Mouse (Mus musculus) limb, embryonic 11.5 days (tissue): ENCODE results near the gene Fgfr2. TPM values are rescaled to one million over a fixed set of nuclear protein-coding genes. Genes with fewer than 3 reads are reported as not detected.

ENCODE experiments used
- ATAC-seq: fragments of 200-750 bp; cut with Nextera tagmentation; 2 replicates; pipeline ENCODE4 v1.8.0; 2017; ENCODE audit warnings: low read depth; ENCODE audit not compliant: insufficient number of reproducible peaks, low FRiP score, low TSS enrichment
- DNase-seq: peaks from one replicate; pipeline ENCODE4 v3.0.0-alpha.2; 2015; ENCODE audit warnings: low spot score
- H3K27ac ChIP-seq: fragments of 300-500 bp; sonication (generic); replicated peaks from 2 replicates; pipeline ENCODE4 v1.5.1; 2014; ENCODE audit warnings: low read depth, mild to moderate bottlenecking, low read length
- H3K27me3 ChIP-seq: fragments of 300-500 bp; sonication (generic); 2 replicates; pipeline ENCODE4 v1.6.1; 2014; ENCODE audit warnings: mild to moderate bottlenecking, low read length, mixed read lengths; ENCODE audit not compliant: control insufficient read depth, insufficient read depth
- H3K36me3 ChIP-seq: fragments of 300-500 bp; sonication (generic); 2 replicates; pipeline ENCODE4 v1.6.1; 2014; ENCODE audit warnings: mild to moderate bottlenecking, low read length, moderate library complexity, mixed read lengths; ENCODE audit not compliant: control insufficient read depth, insufficient read depth
- H3K4me1 ChIP-seq: fragments of 300-500 bp; sonication (generic); 2 replicates; pipeline ENCODE4 v1.6.1; 2014; ENCODE audit warnings: low read length, mixed read lengths; ENCODE audit not compliant: control insufficient read depth, insufficient read depth
- H3K4me2 ChIP-seq: fragments of 300-500 bp; sonication (generic); 2 replicates; pipeline ENCODE4 v1.6.1; 2014; ENCODE audit warnings: low read depth, mild to moderate bottlenecking, moderate library complexity; ENCODE audit not compliant: severe bottlenecking
- H3K4me3 ChIP-seq: fragments of 300-500 bp; sonication (generic); 2 replicates; pipeline ENCODE4 v1.5.1; 2014; ENCODE audit warnings: low read depth, low read length
- H3K9ac ChIP-seq: fragments of 300-500 bp; sonication (generic); 2 replicates; pipeline ENCODE4 v1.6.1; 2014; ENCODE audit warnings: mild to moderate bottlenecking, low read length
- H3K9me3 ChIP-seq: fragments of 300-500 bp; sonication (generic); 2 replicates; pipeline ENCODE4 v1.6.1; 2016; ENCODE audit warnings: low read length; ENCODE audit not compliant: control insufficient read depth
- WGBS: fragments of 180-500 bp; shearing (Covaris S2); extraction: QIAGEN DNeasy Blood & Tissue Kit; methylation state at CpG from one replicate; pipeline ENCODE4 v1.1.7; 2014; 5-methylcytosine and 5-hydroxymethylcytosine counted together
- polyA plus RNA-seq: library from polyadenylated mRNA; unstranded; fragments of >200 nt; fragmentation: Nextera tagmentation; extraction: Ambion mirVana; gene quantifications from 2 replicates; pipeline ENCODE4 v1.2.1, GENCODE M21; 2014

Fgfr2 gene
- polyA plus RNA-seq, 1 experiment from 2014 or later, result 60.1 TPM

DNA sequence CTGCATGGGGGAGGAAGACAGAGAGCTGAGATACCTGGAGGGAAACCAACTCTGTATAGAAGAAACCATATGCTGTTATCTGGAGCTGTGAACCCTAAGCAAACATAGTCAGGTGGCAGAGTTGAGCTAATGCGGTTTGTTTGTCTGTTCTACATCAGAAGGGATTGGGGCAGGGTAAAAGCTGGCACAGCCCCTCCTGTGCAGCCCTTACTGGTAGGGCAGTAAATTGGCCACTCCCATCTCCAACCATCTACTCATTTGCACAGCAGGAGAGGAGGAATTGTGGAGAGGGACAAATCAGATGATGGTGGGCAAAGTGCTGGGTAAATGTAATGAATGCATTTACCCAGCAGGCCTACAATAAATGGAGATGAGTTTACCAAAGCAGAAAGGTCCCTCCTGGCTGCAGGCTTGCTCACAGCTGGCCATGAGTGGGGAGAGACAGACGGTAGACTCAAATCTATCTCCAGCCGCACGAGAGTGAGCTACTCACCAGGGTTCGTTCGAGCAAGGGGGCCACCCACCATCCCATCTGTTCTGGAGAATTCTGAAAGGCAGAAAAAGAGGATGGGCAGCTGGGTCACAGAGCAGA is 1091.1 kb downstream of the Fgfr2 start:
- DNase-seq, result no peak
- Histone ChIP-seq H3K9me3 (no peaks in the 10 kb centered on the region), H3K4me2 (no peak overlapping the region), H3K4me3 (no peak overlapping the region), H3K27ac (no peak overlapping the region), H3K27me3 (no peaks in the 10 kb centered on the region), H3K36me3 (no peaks in the 10 kb centered on the region), H3K9ac (no peak overlapping the region), H3K4me1 (0 out of 2 replicates have a peak, but pooled peaks cover 4% of the 10 kb centered on the region)
- WGBS, result 58% methylated on average over 6 of the region's 6 CpGs
- ATAC-seq, result no peak

DNA sequence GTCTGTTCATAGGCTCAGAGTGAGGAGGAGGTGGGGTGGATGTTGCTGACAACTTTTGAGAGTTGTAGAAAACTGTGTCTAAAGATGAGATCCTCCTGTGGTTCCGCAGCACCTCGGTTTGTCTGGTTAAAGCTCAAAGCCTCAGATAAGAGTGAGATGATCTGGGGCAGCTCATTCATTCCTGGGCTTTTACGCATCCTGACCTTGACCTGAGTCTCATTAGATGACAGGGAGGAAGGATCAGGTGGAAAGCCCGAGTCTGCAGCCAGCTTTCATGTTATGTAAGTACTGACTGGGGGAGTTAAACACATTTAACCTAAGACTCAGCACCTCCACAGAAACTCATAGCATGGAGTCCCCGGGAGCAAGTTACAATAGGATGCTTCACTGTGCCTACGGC is 1096.5 kb downstream of the Fgfr2 start:
- no peak overlapping the region for H3K4me2 ChIP-seq
- H3K9me3 ChIP-seq, result no peaks in the 10 kb centered on the region
- H3K27ac ChIP-seq, result no peak overlapping the region
- DNase-seq, result no peak
- H3K4me3 ChIP-seq, result no peak overlapping the region
- 62% methylated on average over 6 of the region's 6 CpGs for WGBS
- no peak overlapping the region for H3K9ac ChIP-seq
- H3K27me3 ChIP-seq, result no peaks in the 10 kb centered on the region
- H3K4me1 ChIP-seq, result no peaks in the 10 kb centered on the region
- ATAC-seq, result no peak
- no peaks in the 10 kb centered on the region for H3K36me3 ChIP-seq

DNA sequence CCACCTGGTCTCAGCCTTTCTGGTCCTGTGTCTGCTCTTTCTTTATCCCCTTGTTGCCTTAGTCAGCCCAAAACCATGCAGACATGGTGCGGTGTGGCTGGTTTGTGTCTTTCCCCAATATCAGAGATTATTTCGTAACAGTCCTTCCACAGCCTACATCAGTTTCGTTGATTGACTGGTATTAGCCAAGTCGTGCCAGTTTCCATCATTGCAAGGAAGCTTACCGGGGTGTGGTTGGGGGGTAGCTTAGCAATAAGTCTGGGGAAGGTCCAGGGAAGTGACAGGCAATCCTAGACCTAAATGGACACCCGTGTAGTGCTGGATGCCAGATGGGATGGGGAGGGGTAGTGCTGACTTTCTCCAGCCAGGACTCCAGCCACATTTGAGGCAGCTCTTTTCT is 1097.6 kb downstream of the Fgfr2 start:
- Histone ChIP-seq H3K9me3 (no peaks in the 10 kb centered on the region), H3K36me3 (no peaks in the 10 kb centered on the region; the same call in 1 of the 2 replicates), H3K27me3 (no peaks in the 10 kb centered on the region), H3K4me3 (no peak overlapping the region), H3K9ac (no peak overlapping the region), H3K27ac (no peak overlapping the region), H3K4me1 (no peaks in the 10 kb centered on the region), H3K4me2 (no peak overlapping the region)
- ATAC-seq (no peak), DNase-seq (no peak)
- 60% methylated on average over 6 of the region's 6 CpGs for WGBS

DNA sequence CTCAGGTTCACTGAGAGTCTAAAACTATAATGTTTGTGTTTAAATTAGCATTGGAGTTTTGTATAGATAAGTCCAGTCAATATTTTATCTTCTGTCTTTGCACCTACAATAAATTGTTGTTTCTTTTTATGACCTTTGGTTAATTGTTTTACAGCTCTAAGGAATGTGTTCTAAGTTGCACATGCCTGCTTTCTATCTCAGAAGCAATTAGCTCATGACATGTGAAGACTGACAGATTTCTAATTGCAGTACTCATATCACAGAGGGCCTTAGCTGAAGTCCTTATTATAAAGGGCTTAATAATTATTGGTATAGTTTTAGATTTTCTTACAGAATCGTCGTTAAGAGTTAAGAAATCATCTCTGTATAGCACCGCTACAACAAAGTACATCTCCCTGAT is 1107.2 kb downstream of the Fgfr2 start:
- DNase-seq (no peak), ATAC-seq (no peak)
- Histone ChIP-seq H3K9me3 (no peaks in the 10 kb centered on the region), H3K4me3 (no peak overlapping the region), H3K9ac (no peak overlapping the region), H3K36me3 (no peaks in the 10 kb centered on the region; the same call in 1 of the 2 replicates), H3K27me3 (no peaks in the 10 kb centered on the region), H3K4me2 (no peak overlapping the region), H3K27ac (no peak overlapping the region), H3K4me1 (peaks cover 19% of the 10 kb centered on the region)
- 53% methylated on average over 3 of the region's 3 CpGs for WGBS

DNA sequence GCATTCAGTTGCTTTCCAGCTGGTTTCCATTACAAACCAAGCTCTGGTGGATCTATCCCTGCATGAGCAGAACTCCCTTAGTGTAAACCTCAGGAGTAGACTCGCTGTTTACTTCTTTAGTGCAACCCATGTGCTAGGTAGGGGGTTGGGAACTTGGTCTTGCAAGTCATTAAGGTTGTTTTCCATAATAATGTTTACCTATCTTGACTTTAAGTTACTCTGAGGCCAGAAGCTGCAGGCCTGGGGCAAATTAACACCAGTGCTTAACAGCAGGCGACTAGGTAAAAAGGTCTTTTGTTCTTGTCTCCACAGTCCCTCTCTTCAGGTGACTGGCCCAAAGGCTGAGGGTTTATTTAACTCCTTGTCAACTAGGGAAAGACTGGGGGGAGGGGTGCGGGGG is 1108.0 kb downstream of the Fgfr2 start:
- peak; percentile 84 for ATAC-seq
- peak; percentile 71 for DNase-seq
- H3K4me1 ChIP-seq, result peaks cover 19% of the 10 kb centered on the region
- H3K9ac ChIP-seq, result no peak overlapping the region
- H3K4me3 ChIP-seq, result no peak overlapping the region
- no peaks in the 10 kb centered on the region for H3K9me3 ChIP-seq
- H3K4me2 ChIP-seq, result no peak overlapping the region
- no peak overlapping the region for H3K27ac ChIP-seq
- 2% methylated on average over 3 of the region's 3 CpGs for WGBS
- no peaks in the 10 kb centered on the region for H3K27me3 ChIP-seq
- no peaks in the 10 kb centered on the region for H3K36me3 ChIP-seq

DNA sequence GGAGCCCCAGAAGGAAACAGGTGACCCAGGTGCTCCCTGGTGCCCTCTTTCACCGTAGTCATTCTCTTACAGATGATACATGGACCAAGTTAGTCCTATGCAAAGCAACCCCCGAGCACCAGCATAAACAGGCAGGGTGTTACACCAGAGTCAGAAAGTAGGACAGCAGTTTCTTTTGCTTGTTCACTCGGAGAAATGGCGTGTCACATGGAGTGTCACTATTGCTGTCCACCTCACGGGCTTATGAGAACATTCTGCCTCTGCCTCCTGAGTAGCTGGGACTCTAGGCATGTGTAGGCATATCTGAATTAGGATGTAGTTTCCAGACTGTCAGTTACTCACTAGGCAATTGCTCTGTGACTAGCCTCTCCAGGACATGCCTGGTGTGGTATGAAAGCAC is 1109.2 kb downstream of the Fgfr2 start:
- Histone ChIP-seq H3K36me3 (no peaks in the 10 kb centered on the region), H3K4me1 (peaks cover 24% of the 10 kb centered on the region), H3K4me2 (no peak overlapping the region), H3K9ac (no peak overlapping the region), H3K4me3 (no peak overlapping the region), H3K9me3 (no peaks in the 10 kb centered on the region), H3K27me3 (no peaks in the 10 kb centered on the region), H3K27ac (no peak overlapping the region)
- ATAC-seq (no peak), DNase-seq (no peak)
- WGBS, result 85% methylated on average over 5 of the region's 5 CpGs

DNA sequence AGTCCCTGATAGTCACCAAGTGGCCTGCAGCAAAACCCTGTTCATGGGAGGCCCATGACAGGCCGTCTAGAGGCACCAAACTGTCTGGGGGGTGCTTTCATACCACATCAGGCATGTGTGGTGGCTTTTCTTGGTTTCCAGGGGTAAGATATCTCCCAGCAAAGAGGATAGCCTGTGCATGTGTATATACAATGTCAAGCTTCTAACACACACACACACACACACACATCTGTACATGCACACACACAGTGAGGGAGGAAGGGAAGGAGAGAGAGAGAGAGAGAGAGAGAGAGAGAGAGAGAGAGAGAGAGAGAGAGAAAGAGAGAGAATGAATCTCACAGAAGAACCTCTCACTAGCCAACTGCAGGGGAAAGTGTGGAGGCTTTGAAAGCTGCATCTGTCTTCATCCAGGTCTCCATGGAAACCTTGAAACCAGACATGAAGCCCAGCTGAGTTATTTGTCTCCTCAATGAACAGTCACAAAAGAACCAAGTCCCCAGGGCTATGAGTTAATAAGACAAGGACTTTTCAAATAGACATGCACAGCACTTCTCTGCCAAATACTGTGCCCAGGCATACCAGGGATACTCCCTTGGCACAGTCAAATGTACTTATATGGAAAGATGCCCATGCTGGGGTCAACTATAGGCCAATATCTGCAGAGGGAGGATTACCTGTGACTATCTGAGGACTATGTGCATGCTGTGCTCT is 1110.0 kb downstream of the Fgfr2 start:
- Histone ChIP-seq H3K36me3 (no peaks in the 10 kb centered on the region), H3K4me1 (peaks cover 25% of the 10 kb centered on the region), H3K9me3 (no peaks in the 10 kb centered on the region), H3K9ac (no peak overlapping the region), H3K4me3 (no peak overlapping the region), H3K4me2 (no peak overlapping the region), H3K27me3 (no peaks in the 10 kb centered on the region), H3K27ac (no peak overlapping the region)
- DNase-seq, result no peak
- ATAC-seq, result no peak
- WGBS, result 35% methylated on average over 1 of the region's 1 CpGs

DNA sequence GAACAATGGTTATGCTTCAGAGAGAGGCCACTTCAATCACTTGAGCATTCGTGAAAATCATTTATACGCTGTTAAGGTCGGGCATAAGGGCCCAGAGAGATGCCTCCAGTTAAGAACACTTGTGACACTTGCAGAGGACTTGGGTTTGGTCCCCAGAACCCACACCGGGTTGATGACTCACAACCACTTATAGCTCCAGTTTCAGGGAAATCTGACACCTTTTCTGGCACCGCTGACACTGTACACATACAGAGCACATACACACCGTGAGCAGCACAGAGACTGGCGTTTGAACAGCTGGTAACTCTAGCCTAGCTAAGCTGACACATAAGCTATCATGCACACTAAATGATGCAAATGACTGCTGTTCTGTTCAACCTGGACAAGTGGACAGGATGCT is 1114.1 kb downstream of the Fgfr2 start:
- Histone ChIP-seq H3K4me2 (no peak overlapping the region), H3K27ac (peak overlapping the region; percentile 39; the same call in 1 of the 2 replicates), H3K4me1 (peaks cover 16% of the 10 kb centered on the region), H3K27me3 (no peaks in the 10 kb centered on the region), H3K9ac (no peak overlapping the region), H3K9me3 (no peaks in the 10 kb centered on the region), H3K36me3 (no peaks in the 10 kb centered on the region), H3K4me3 (no peak overlapping the region)
- DNase-seq (no peak), ATAC-seq (no peak)
- 65% methylated on average over 7 of the region's 7 CpGs for WGBS
